Mouse (Mus musculus) kidney, adult 2 months (tissue): ENCODE data around the gene Kidins220.

Experiments used
- CTCF ChIP-seq: fragments of 200-500 bp; conservative IDR thresholded peaks from 2 replicates; pipeline ENCODE4 v1.5.1; 2011; ENCODE audit warnings: low read depth, mild to moderate bottlenecking, control low read depth, low read length, moderate library complexity, mixed read lengths; ENCODE audit not compliant: insufficient read depth, insufficient read length
- POLR2A ChIP-seq: fragments of 200-500 bp; IDR thresholded peaks from one replicate; pipeline ENCODE4 v1.6.1; 2011; ENCODE audit warnings: low read depth, low read length, control low read depth

GRCm38 (mm10) chr12:24947065-24947464, 27.7 kb upstream of the Kidins220 start:
- TF ChIP-seq POLR2A = no peak
- TF ChIP-seq CTCF = no peak
